Mouse (Mus musculus): ENCODE results near the gene Rps6ka5.

The Rps6ka5 gene

DNA sequence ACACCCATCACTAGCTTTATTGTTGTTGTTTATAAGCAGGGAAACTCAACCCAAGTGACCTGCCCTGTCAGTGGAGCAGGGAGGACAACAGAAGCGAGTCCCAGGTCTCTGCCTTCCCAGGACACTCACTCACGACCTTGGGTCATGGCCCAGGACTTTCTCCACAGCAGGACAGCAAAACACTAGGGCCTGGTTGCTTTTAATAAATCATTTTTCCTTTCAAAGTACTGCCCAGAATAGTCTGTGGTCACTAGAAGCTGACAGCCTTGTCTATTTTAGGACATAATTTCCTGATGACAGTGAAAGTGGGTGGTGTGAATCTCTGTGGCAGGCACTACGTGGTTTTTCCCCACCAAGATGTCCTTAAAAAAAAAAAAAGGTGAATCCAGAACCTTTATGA, 198.5 kb downstream of the Rps6ka5 start:
- no peak for DNase-seq

DNA sequence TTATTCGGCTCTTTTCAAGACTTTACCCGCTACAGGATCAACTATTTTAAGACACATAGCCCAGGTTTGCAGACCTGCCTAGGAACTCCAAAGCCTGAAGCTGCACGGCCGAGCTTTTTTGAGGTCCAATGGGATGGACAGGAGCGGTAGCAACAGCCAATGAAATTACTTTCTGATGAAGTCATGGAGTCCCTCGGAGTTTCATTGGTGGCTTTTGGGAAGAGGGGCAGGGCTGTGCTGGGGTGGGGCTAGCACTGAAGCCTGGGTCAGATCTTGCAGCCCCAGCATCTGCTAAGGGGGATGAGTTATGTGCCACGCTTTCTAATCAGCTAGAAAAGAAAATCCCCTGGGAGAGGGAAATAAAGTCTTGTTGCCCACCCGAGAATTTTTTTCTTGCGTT, 199.0 kb downstream of the Rps6ka5 start:
- peak; percentile 75 to 85 for DNase-seq

DNA sequence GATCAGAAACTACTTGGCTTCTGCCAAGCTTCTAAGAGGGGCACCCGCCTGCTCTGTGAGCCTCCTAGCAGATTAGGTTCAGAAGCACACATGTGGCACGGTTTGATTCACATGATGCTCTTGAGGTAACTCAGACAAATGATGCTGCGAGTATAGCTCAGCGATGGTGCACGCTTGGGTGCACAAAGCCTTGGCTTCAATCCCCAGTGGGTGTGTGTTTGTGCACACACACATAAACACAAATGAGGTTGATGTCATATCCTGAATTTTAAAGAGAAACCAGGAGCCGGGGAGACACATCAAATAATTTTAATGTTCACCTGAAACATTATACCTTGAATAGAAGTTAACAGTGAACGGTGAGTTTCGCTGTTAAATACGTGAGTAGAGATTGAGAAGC, 199.5 kb downstream of the Rps6ka5 start:
- DNase-seq, result peak in 1 of 2 experiments; percentile 41

DNA sequence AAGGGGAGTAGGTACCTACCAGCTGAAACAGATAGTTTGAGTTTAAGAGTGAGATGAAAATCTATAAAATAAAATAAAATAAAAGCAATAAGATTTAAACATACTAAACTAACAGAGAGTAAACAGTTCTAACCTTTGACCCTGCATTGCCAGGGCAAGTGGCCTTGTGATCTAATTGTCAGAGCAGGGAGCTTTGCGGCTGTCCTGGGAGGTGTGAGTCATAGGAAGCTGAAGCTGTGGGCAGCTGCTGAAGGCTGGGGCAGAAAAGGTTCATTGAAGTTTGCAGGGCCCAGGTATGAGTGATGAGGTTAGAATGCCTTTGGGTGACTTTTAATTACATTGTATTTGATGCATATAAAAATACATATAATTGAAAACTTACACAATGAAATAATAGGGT, 200.8 kb downstream of the Rps6ka5 start:
- DNase-seq, result no peak

DNA sequence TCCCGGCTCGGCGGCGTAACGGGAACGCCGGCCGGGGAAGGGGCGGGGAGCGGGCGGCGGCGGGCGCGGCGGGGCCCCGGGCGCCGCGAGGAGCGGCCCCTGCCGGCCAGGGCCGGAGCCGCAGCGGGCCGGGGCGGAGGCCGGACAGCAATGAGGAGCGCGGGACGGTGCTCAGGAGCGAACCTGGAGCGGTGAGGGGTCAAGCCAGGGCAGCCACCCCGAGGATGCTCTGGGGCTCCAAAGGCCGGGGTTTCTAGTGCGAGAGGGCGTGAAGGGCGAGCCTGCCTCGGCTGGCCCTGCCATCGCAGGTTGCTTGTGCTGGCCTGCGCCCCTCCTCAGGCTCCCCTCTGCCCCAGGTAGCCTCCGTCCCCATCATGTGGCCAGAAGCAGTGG, 206.0 kb downstream of the Rps6ka5 start, which contains the start of gene Ttc7b:
TSS of gene Ttc7b (minus strand) at position 33 of the 393 bp plus-strand sequence.
- DNase-seq, result peak; percentile 71 to 77

DNA sequence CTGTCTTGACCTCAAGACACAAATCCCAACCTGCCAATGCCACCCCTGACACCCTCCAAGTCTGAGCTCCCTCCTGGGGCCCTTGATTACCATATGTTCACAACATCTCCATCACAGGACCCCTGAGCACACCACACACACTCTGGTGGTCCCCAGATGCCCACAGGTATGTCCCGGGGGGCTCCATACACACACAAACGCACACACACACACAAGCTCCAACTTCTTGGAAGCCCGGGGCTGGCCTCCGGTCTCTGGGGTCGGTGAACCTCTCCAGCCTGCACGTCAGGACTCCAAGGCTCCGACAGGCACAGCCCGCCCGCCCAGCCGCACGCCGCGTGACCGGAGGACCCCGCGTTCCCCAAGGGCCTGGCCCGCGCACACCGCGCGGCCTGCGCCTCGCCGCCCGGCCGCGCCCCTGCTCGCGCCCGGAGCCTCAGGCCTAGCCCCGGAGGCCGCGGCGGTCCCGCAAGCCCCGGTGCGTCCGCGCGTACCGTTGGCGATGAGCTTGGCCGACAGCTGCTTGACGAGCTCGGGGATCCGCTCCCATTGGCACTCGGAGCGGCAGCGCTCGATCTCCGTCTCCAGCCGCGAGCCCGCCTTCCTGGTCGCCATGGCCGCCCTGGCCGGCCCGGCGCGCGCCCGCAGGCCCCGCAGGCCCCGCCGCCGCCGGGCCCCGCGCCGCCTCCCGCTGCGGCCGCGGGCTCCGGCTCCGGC, 206.5 kb downstream of the Rps6ka5 start:
- peak; percentile 70 to 78 for DNase-seq

DNA sequence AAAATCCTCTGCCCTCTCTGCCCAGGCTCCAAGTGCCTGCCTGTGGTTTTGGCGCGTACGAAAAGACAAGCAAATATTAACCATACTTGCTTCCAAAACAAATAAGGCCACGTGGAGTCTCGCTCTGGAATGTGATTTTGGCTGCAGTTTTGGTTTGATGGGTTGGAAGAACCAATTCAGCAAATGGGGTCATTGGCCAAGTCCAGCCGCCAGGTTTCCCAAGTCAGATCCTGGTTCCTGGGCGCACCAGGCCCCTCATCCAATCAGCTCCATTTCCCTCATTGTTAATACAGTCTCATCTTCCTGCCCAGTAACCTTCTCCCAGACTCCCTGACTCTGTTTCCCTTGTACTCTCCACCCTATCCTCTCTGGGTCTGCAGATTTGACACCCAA, 207.1 kb downstream of the Rps6ka5 start:
- peak; percentile 21 to 45 for DNase-seq

DNA sequence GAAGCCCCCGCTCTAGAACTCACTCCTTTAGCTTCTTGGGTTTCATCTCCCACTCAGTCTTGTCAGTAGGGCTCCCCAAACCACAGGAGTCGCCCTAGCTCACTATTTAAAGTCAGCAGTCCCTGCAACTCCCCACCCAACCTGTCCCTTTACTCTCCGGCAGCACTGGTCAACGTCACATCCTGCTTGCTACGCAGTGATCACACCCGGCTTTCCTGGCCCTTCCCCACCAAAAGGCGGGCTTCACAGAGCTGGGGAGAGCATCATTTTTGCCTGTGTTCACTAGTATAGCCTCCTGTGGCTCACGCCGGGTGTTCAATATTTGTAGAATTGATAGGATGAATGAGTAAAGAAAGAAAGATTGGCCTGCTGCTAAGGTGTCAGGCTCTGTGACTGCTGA, 209.4 kb downstream of the Rps6ka5 start:
- DNase-seq, result no peak

DNA sequence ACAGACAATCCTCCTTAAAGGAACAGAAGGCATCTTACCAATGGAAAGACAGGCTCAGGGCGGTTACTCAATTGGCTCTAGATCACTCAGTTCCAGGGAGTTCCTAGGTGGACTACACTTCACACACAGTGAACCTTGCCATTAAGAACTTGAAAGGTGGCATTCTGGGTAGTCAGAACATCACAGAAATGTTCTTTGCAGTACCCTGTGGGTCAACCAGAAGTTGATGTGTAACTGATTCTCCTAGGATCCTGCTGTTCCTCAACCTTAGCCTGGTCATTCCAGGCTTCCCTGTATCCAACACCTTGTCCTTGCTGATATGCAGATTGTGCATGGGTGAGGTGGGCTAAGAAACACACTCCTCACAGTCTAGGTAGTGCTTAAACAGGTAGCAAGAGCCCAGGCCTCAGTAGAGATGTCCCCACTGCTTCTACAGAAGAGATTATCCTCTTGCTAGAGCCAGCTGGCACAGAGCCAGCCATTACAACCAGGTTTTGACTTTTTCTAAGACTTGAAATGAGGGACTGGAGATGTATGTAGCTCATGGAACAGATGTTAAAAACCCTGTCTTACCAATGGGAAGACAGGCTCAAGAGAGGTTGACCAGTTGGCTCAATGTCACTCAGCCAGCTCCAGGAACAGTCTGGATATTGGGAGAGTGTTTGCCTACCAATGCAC, 210.5 kb downstream of the Rps6ka5 start:
- peak in 1 of 2 experiments; percentile 28 for DNase-seq

DNA sequence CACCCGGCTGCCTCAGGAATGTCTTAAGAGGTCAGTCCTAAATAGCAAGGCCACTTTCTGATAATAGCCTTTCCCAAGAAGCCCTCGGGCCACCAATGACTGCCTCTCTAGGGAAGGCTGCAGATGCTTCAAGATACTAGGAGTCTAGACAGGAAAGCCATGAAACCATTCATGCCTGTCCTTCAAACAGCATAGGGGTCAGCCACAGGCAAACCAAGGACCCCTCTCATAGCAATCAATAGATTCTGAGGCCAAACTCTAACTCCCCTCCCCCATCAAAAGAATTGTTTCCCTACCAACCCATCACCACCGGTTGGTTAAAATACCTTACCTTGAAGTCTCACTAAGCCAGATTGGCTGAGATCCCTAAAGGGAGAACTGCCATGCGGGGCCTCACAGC, 211.3 kb downstream of the Rps6ka5 start:
- DNase-seq, result no peak

DNA sequence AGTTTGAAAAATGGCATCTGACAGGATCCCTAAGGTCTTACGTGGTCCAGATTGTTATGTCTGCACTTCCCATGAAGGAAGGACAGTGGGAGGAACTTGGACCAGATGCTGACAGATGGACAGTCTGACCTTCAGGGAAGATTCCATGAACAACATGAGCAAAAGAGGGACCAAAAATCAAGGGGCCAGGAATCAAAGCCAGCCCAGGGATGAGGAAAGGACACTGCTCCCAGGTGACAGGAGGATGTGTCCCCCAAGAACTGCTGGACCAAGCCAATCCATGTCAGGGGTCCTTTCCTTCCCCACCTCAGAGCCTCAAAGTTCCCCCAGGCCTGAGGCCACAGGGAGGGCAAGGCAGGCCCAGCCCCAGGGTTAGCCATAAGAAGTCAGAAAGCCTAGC, 212.2 kb downstream of the Rps6ka5 start:
- DNase-seq, result no peak

DNA sequence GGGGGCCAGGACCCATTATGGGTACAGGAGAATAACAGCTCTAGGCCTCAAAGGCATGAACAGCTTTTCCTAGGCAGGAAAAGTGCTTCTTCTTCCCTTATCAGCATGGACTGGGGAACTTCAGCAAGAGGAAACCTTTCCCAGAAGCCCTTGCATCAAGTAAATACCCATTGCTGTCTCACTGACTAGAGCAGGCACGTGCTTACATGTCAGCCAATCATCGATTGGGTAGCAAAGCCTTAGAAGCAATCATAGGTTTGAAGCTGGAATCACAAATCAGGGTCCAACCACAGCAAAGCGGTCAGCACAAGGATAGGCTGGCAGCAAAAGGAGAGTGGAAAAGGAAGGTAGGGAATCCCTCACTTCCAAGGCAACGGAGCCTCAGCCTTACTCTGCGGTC, 213.7 kb downstream of the Rps6ka5 start:
- no peak for DNase-seq

DNA sequence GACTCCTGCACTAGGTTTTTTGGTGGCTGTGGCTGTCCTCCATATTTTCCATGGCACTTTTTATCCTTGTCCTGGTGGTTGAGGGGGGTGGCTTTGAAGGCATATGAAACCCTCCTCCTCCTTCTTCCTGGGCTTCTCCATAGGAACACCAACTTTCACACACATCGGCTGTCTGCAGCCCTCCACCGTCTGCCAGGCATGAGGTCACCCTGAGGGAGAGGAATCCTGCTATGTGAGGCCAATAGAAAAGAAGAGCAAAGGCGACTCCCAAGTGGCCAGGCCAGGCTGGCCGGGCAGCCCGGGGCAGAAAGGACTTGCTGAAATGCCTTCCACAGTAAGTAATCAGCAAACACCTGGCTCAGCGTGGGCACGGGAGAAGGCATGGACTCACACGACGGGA, 214.1 kb downstream of the Rps6ka5 start:
- no peak for DNase-seq

DNA sequence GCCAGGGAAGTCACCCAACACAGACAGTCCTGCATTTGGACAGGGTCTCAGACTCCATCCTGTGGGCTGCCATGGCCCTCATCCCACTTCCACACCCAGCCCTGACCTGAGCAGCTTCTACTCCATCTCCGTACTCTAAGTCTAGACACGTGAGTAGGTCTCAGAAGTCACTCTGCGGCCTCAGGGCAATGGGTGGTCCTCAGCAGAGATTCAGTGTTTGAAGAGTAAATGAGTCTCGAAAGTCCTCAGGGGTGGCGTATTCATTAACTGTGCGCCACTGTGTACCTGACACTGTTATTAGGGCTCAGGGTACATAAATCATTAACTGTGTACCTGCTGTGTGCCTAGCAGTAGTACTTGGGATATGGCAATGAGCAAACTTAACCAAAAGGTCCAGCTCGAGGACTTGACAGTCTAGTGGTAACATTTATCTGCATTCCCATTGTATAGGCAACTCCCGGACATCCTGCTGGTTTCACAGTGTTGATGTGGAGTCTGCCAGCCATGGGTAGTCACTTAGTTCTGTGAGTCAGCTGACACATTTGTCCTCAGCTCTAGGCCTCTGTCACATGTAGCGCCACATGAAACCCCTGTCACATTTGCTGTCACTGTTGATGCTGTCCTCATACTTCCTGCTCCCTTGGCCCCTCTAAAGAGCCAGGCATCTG, 217.0 kb downstream of the Rps6ka5 start:
- peak in 1 of 2 experiments; percentile 31 for DNase-seq

DNA sequence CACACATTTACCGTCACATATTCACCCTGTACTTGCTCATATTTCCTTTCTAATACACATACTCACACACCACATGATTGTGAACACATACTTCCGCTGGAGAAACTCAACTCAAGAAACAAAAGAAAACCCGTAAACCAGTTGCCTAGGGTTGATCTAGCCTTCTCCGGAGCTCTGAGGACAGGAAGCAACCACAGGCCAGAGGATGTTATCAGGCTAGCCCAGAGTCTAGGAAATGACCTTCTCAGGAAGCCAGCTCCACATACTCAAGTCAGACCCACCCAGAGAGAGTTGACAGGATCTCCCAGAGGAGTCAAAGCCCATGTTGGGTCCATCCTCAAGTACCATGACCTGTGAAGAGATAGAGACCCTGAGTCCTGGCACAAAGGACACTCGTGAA, 218.1 kb downstream of the Rps6ka5 start:
- DNase-seq, result no peak

DNA sequence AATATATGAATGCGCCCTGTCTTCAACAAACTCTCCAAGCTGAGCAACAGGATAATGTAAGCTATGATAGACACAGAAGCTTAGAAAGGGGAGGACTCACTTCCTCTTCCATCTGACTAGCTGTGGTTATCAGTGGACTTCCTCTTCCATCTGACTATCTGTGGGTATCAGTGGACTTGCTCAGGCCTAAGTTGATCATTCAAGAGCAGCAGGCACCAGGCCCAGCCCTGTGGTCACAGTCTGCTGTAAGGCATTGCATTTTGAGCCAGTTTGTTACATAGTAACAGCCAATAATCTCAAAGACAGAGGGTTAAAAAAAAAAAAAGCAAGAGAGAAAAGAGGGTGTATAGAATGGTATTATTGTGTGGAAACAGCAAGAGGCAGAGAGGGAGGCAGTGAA, 221.3 kb downstream of the Rps6ka5 start:
- no peak for DNase-seq

DNA sequence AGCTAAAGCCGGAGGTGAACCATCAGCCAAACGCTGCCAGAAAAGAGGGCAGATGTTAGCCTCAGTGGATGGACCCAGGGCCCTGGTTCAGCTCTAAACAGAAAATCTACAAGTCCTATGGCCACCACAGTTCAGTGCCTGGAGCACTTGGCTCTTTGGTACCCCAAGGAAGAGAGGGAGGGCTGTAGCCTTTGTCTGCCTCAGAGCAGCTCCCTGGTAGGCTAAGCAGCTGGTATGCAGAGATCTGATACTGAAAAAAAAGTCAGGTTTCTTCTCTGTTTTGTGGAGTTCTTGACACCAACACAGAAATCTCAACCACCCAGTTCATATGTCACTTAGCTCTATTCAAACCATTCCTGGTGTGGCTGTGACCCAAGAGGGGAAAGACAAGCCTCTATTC, 222.2 kb downstream of the Rps6ka5 start:
- no peak for DNase-seq

DNA sequence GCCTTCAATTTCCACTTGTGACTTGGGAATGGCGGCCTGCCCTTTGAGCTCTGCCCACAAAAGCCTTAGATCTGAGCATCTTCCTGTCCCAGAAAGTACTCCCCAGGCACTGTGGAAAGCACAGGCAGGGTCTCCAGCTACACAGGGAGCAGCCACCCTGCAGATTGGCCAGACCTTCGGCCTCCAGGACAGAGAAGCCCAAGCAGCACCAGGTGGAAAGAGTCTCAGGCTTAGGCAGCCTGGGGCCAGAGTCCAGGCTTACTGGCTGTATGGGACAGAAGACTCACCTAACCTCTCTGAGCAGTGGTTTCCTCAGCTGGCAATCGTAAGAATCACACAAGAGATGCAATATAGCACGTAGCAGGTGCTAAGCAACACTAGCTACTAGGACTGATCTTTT, 223.1 kb downstream of the Rps6ka5 start:
- DNase-seq, result no peak

DNA sequence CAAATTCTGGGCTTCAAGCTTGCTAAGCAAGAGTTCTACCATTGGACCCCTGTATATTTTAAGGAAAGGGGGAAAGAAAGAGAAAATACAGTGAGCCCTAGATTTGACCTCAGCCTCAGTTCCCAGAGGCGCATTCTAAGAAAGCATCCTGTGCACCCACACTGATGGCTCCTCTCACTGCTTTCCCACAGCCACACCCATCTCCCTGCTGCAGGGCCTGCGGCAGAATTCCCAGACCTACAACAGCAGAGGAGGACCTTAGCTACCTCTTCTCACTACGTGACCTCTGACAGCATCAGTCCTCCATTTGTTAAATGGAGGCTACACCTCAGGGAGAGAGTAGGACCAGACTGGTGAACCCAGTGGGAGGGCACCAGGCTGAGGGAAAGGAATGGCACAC, 224.2 kb downstream of the Rps6ka5 start:
- DNase-seq, result no peak

DNA sequence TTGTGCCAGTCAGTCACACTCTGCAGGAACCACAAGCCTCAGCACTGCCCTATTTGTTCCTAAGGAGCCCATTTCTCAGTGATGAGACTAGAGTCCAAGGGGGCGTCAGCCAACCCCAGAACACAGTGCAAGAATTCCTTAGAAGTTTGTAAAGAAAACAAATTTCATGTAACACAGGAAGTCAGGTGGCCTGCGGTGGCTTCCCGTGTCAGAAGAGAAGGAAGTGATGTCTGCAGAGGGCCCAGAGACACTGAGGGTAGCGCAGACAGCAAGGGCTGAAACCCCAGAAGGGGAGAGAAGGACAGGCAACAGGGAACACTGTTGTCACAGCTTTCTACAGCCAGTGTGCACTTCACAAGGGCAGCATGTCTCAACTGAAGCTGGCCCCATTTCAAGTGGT, 225.5 kb downstream of the Rps6ka5 start:
- no peak for DNase-seq

DNA sequence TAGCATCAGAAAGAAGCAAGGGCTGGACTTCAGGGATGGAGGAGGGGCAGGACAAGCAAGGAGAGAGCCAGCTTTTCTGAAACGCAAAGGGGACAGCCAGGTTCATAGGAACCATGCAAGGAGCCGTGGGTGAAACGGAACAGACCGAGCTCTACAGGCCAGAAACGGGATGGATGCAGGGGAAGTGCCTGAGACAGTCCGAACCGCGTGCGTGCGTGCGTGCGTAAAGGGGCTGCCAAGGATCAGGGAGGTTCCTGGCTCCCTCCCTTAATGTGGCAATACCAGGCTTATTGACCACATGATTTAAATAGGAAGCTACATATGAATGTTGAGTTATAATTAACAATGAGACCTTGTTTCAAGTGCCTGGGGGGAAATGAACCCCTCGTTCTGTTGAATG, 227.3 kb downstream of the Rps6ka5 start:
- no peak for DNase-seq
